Mouse (Mus musculus): Measurements from ENCODE around the gene Ctla2a. TPM values are rescaled to one million over a fixed set of nuclear protein-coding genes. Genes with fewer than 3 reads are reported as not detected.
A peak's percentile ranks its signal among the peaks of the same experiment; 100 is the strongest.
"Not testable (repeated sequence)": the region's sequence is repeated elsewhere in the genome, so short reads cannot be mapped to it uniquely, and the experiment has no call there.

The Ctla2a gene
- polyA plus RNA-seq (2017; shearing (Covaris generic)), result 100 to 1,000 TPM in 1 of 3 experiments, 10 to 100 TPM in 2; 38.4 to 149 (median 50.1) TPM

- ATAC-seq, result peak; percentile 96
Measured at GRCm38 (mm10) chr13:60936500-60936901, at the start of gene Ctla2a, which contains the start of gene Gm49391. Gene Ctla2a, minus strand, starts transcription at chr13:60936625. Gene Gm49391, minus strand, starts transcription at chr13:60936571.

GRCm38 (mm10) chr13:60972319-60972718 lies 35.9 kb upstream of the Ctla2a start:
- ATAC-seq, result not testable (repeated sequence)

- not testable (repeated sequence) for ATAC-seq
Measured at GRCm38 (mm10) chr13:60963985-60964384, 27.6 kb upstream of the Ctla2a start.

GRCm38 (mm10) chr13:60961706-60962105 lies 25.3 kb upstream of the Ctla2a start:
- no peak for ATAC-seq

- not testable (repeated sequence) for ATAC-seq
Measured at GRCm38 (mm10) chr13:60941884-60942283, 5.5 kb upstream of the Ctla2a start, which contains the start of gene Tpbpa. Gene Tpbpa, minus strand, starts transcription at chr13:60941984.

- not testable (repeated sequence) for ATAC-seq
Measured at GRCm38 (mm10) chr13:60935490-60935889, 935 bp downstream of the Ctla2a start, which contains the start of gene Gm49393. Gene Gm49393, minus strand, starts transcription at chr13:60935590.

- ATAC-seq, result not testable (repeated sequence)
Measured at GRCm38 (mm10) chr13:60904780-60905179, 31.6 kb downstream of the Ctla2a start, which contains the start of gene Tpbpb. Gene Tpbpb, minus strand, starts transcription at chr13:60904880.

GRCm38 (mm10) chr13:60897328-60897727 lies 39.1 kb downstream of the Ctla2a start, which contains the start of gene Ctla2b:
Gene Ctla2b, minus strand, starts transcription at chr13:60897447.
- peak; percentile 93 for ATAC-seq

- ATAC-seq, result not testable (repeated sequence)
Measured at GRCm38 (mm10) chr13:60896794-60897193, 39.6 kb downstream of the Ctla2a start, which contains the start of gene Gm49392. Gene Gm49392, minus strand, starts transcription at chr13:60896894.

- ATAC-seq, result no peak
Measured at GRCm38 (mm10) chr13:60895406-60896160, 40.8 kb downstream of the Ctla2a start.

GRCm38 (mm10) chr13:60892301-60892700 lies 44.1 kb downstream of the Ctla2a start:
- no peak for ATAC-seq

Other genes with a start within 250 kb of the Ctla2a start
- gene BC051665, start 150.3 kb downstream of the Ctla2a start, polyA plus RNA-seq (2017; shearing (Covaris generic)), result not detected
- not detected for gene Ctsll3, start 133.8 kb downstream of the Ctla2a start, polyA plus RNA-seq (2017; shearing (Covaris generic))
- 1 to 10 TPM in 2 of 3 experiments, not detected in 1; 2.0 to 3.6 TPM for gene 4930486L24Rik, start 72.2 kb downstream of the Ctla2a start, polyA plus RNA-seq (2017; shearing (Covaris generic))
- gene Gm49392, start 39.7 kb downstream of the Ctla2a start, polyA plus RNA-seq (2017; shearing (Covaris generic)), result 1 to 10 TPM in 1 of 3 experiments, not detected in 2; 3.2 TPM
- 10 to 100 TPM in 2 of 3 experiments, 1 to 10 TPM in 1; 6.4 to 21.4 (median 12.7) TPM for gene Ctla2b, start 39.2 kb downstream of the Ctla2a start, polyA plus RNA-seq (2017; shearing (Covaris generic))
- not detected for gene Tpbpb, start 31.7 kb downstream of the Ctla2a start, polyA plus RNA-seq (2017; shearing (Covaris generic))
- gene Gm49393, start 1.0 kb downstream of the Ctla2a start, polyA plus RNA-seq (2017; shearing (Covaris generic)), result not detected
- 1 to 10 TPM in 2 of 3 experiments, not detected in 1; 1.6 to 4.1 TPM for gene Gm49391, start 54 bp downstream of the Ctla2a start, polyA plus RNA-seq (2017; shearing (Covaris generic))
- gene Tpbpa, start 5.4 kb upstream of the Ctla2a start, polyA plus RNA-seq (2017; shearing (Covaris generic)), result not detected
- not detected for gene Ctsj, start 69.3 kb upstream of the Ctla2a start, polyA plus RNA-seq (2017; shearing (Covaris generic))
- gene Ctsq, start 104.0 kb upstream of the Ctla2a start, polyA plus RNA-seq (2017; shearing (Covaris generic)), result not detected
- gene Ctsr, start 227.6 kb upstream of the Ctla2a start, polyA plus RNA-seq (2017; shearing (Covaris generic)), result under 1 TPM in 1 of 3 experiments, not detected in 2; 0.32 TPM